Mouse (Mus musculus) ES-E14 (cell line): ENCODE data around the gene Evi5.

Experiments
- HCFC1 ChIP-seq: IDR thresholded peaks from 2 replicates; pipeline ENCODE4 v1.6.1; 2012; ENCODE audit warnings: low read length, inconsistent platforms, borderline replicate concordance; ENCODE audit not compliant: insufficient read depth
- MAFK ChIP-seq: IDR thresholded peaks from 2 replicates; pipeline ENCODE4 v1.6.1; 2014; ENCODE audit warnings: mild to moderate bottlenecking, low read depth, low read length, inconsistent platforms; ENCODE audit not compliant: insufficient read depth
- ZC3H11A ChIP-seq: IDR thresholded peaks from 2 replicates; pipeline ENCODE4 v1.6.1; 2012; ENCODE audit warnings: low read depth, mild to moderate bottlenecking, inconsistent platforms, low read length, borderline replicate concordance

- TF ChIP-seq ZC3H11A (no peak), HCFC1 (no peak), MAFK (no peak)
Measured at GRCm38 (mm10) chr5:107867970-107868904, 6.7 kb downstream of the Evi5 start.
